Mouse (Mus musculus): Measurements from ENCODE around the gene March9.

DNA sequence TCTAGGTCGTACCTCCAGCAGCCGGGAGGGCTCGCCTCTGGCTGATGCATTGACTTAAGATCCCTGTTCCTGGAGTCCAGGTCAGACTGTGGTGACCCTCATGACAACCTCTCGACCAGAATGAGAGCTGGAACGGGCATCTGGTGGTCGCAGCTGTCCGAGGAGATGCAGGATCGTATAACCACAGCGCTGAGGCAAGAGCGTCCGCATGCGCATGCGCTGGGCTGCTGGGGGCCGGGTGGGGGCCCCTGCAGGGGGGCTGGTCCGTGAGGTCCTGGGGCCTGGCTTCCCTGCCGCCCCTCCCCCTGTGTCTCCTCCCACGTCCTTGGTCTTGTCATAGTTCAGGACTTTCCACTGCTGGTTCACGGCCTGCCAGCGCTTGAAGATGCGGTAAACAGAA, 3.5 kb downstream of the March9 start:
- TF ChIP-seq POLR2A (IDR thresholded peaks at IDR 0.05; ENCODE audit: low read depth, low read length) (no peak), CTCF (conservative IDR thresholded peaks at IDR 0.05; ENCODE audit: insufficient read depth, insufficient read length, low read depth, low read length) (no peak)
